21 mouse cellular contexts compared by ENCODE assay signal in the genomic region with DNA sequence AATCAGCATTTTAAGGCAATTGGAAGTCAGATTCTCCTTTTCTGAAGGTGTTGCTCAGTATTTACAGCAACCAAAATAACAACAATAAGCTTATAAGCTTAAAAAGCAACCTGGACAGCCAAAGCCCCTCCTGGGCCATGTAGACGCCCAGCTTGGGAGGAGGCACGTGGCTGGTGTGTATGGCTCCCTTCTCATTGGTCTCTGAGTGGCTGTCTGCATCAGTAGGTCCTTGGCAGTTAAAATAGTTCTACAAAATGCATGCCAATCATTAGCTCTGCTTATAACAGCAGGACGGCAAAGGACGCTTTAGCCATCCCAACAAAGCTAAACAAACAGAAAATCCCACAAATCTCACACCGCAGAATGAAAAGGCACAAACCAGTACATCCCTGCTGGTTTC. TPM values are rescaled to one million over a fixed set of nuclear protein-coding genes. Genes with fewer than 3 reads are reported as not detected.
A peak's percentile ranks its signal among the peaks of the same experiment; 100 is the strongest.
DNase-seq lines count a peak whose midpoint lies in the region; ATAC-seq lines count a peak whose summit lies in the region.
"Had no signal": no experiment of that assay in that cellular context is flagged by ENCODE, and none has a peak within 500 bp of the region (broad histone marks: within the 10 kb centered on the region; RNA-seq: fewer than 3 reads in every experiment).

No protein-coding gene starts in this region.

- H3K9me3 ChIP-seq in neural tube, embryonic 13.5 days: no peaks in the 10 kb centered on the region
- no peaks in the 10 kb centered on the region for H3K9me3 ChIP-seq in hindbrain, embryonic 10.5 days
- no peaks in the 10 kb centered on the region for H3K9me3 ChIP-seq in midbrain, embryonic 10.5 days (replicated peaks)
- H3K9me3 ChIP-seq: heart, embryonic 12.5 days; limb, embryonic 12.5 days; megakaryocyte, embryonic 14.5 days; stomach, embryonic 15.5 days had no signal

- H3K4me1 ChIP-seq in neural tube, embryonic 13.5 days (replicated peaks): peaks cover 10% of the 10 kb centered on the region
- H3K4me1 ChIP-seq in hindbrain, embryonic 10.5 days (replicated peaks): peaks cover 20% of the 10 kb centered on the region
- H3K4me1 ChIP-seq in midbrain, embryonic 10.5 days: peaks cover 33% of the 10 kb centered on the region
- H3K4me1 ChIP-seq: heart, embryonic 12.5 days; limb, embryonic 12.5 days; megakaryocyte, embryonic 14.5 days; stomach, embryonic 15.5 days had no signal

- H3K4me2 ChIP-seq in neural tube, embryonic 13.5 days: no peak overlapping the region
- H3K4me2 ChIP-seq: heart, embryonic 12.5 days; limb, embryonic 12.5 days; stomach, embryonic 15.5 days had no signal

- 62% methylated on average over 5 of the region's 5 CpGs for WGBS in neural tube, embryonic 13.5 days
- WGBS in hindbrain, embryonic 10.5 days: 49% methylated on average over 5 of the region's 5 CpGs
- WGBS in midbrain, embryonic 10.5 days: 60% methylated on average over 5 of the region's 5 CpGs

- ATAC-seq in neural tube, embryonic 13.5 days (ENCODE audit: low read depth): 0 out of 2 replicates have a peak, but pooled peaks have one; percentile 48
- no peak for ATAC-seq in megakaryocyte-erythroid progenitor cell, adult 5-6 weeks (replicated peaks; ENCODE audit: low FRiP score, low TSS enrichment, poor library complexity, severe bottlenecking)
- ATAC-seq: intestine, embryonic 16.5 days; lung, postnatal 0 days; Patski had no signal

- DNase-seq in neural tube, embryonic 10.5 days (ENCODE audit: extremely low spot score, low spot score): no peak
- no peak for DNase-seq in hindbrain, embryonic 10.5 days (ENCODE audit: low spot score)
- DNase-seq in midbrain, embryonic 10.5 days (ENCODE audit: low spot score): no peak
- no peak for DNase-seq in T-cell, adult 2 months (ENCODE audit: low spot score)
- DNase-seq in left cerebral cortex, postnatal 10 days (ENCODE audit: extremely low spot score in 1 of 2, low spot score in 2 of 2): no peak
- DNase-seq: cerebellum, postnatal 25 days; spleen, adult 18-20 months; thymus, adult 2 months had no signal

- intact Hi-C loops in left cerebral cortex, postnatal 10 days (cut with DNase I): no loop called here

- no peaks in the 10 kb centered on the region for H3K27me3 ChIP-seq in neural tube, embryonic 13.5 days
- no peaks in the 10 kb centered on the region for H3K27me3 ChIP-seq in hindbrain, embryonic 10.5 days (ENCODE audit: insufficient read depth, poor library complexity, severe bottlenecking)
- H3K27me3 ChIP-seq in midbrain, embryonic 10.5 days (ENCODE audit: low read depth, poor library complexity, severe bottlenecking): no peaks in the 10 kb centered on the region
- H3K27me3 ChIP-seq: heart, embryonic 12.5 days; limb, embryonic 12.5 days; megakaryocyte, embryonic 14.5 days; stomach, embryonic 15.5 days had no signal

- no peak overlapping the region for H3K9ac ChIP-seq in neural tube, embryonic 13.5 days
- H3K9ac ChIP-seq: heart, embryonic 12.5 days; limb, embryonic 12.5 days; liver, embryonic 14.5 days; stomach, embryonic 15.5 days had no signal

- no peak overlapping the region for H3K4me3 ChIP-seq in neural tube, embryonic 13.5 days
- no peak overlapping the region for H3K4me3 ChIP-seq in hindbrain, embryonic 10.5 days
- no peak overlapping the region for H3K4me3 ChIP-seq in midbrain, embryonic 10.5 days
- H3K4me3 ChIP-seq: heart, embryonic 12.5 days; limb, embryonic 12.5 days; megakaryocyte, embryonic 14.5 days; stomach, embryonic 15.5 days had no signal

- H3K36me3 ChIP-seq in neural tube, embryonic 13.5 days: no peaks in the 10 kb centered on the region
- H3K36me3 ChIP-seq in hindbrain, embryonic 10.5 days: no peaks in the 10 kb centered on the region
- H3K36me3 ChIP-seq in midbrain, embryonic 10.5 days: no peaks in the 10 kb centered on the region
- H3K36me3 ChIP-seq: heart, embryonic 12.5 days; limb, embryonic 12.5 days; stomach, embryonic 15.5 days had no signal

- 0 out of 2 replicates have a peak overlapping the region, but pooled peaks have one; percentile 11 for H3K27ac ChIP-seq in neural tube, embryonic 13.5 days (replicated peaks)
- H3K27ac ChIP-seq in hindbrain, embryonic 10.5 days: peak overlapping the region; percentile 72
- peak overlapping the region; percentile 76 for H3K27ac ChIP-seq in midbrain, embryonic 10.5 days (replicated peaks)
- H3K27ac ChIP-seq: kidney, postnatal 0 days; limb, embryonic 12.5 days; liver, embryonic 14.5 days; stomach, embryonic 15.5 days had no signal

RNA-seq across cellular contexts. Expression of gene Nxph1, which starts 51.4 kb away (rescaled TPM):
- 71.0 and 80.1 TPM in 2 replicates for polyA plus RNA-seq in neural tube, embryonic 13.5 days (2015; fragmentation: Nextera tagmentation; extraction: Ambion mirVana)
- polyA plus RNA-seq in hindbrain, embryonic 10.5 days (2016; fragmentation: Nextera tagmentation; extraction: Ambion mirVana): 1.1 and 3.4 TPM in 2 replicates
- 0.72 and 2.0 TPM in 2 replicates for polyA plus RNA-seq in midbrain, embryonic 10.5 days (2016; fragmentation: Nextera tagmentation; extraction: Ambion mirVana)
- total RNA-seq in megakaryocyte-erythroid progenitor cell, adult 5-6 weeks (2014; fragmentation: Nextera tagmentation): not detected in 2 replicates
- total RNA-seq in megakaryocyte-erythroid progenitor cell, adult 5-6 weeks (2017): not detected in 2 replicates
- total RNA-seq in left cerebral cortex, postnatal 10 days (2021): 10 to 100 TPM; 64.4 to 66.1 TPM
- total RNA-seq: heart, postnatal 25 days had no signal
- polyA plus RNA-seq: C2C12; kidney, postnatal 0 days; liver, embryonic 14.5 days; lung, postnatal 0 days; Patski had no signal

Comparison
In these comparisons a context has a peak if more than half of its experiments do, and no peak if none do; other contexts are left out.
1. H3K27ac ChIP-seq: peak in every context shown above with its lines; median percentile 76 in midbrain, embryonic 10.5 days; 72 in hindbrain, embryonic 10.5 days; 11 in neural tube, embryonic 13.5 days.
2. RNA of gene Nxph1, which starts 51.4 kb away (polyA plus RNA-seq): 71.0 to 80.1 TPM in neural tube, embryonic 13.5 days; 1.1 to 3.4 TPM in hindbrain, embryonic 10.5 days and 0.72 to 2.0 TPM in midbrain, embryonic 10.5 days; every median in the first group is over 10 times any median in the second.